Mouse (Mus musculus) G1E (cell line): ENCODE data around the gene Vmn2r6.

Experiments
- CTCF ChIP-seq: IDR thresholded peaks from 2 replicates; pipeline ENCODE4 v1.5.1; 2012; ENCODE audit warnings: low read depth, low read length, inconsistent platforms, mixed read lengths
- GATA1 ChIP-seq: IDR thresholded peaks from 2 replicates; pipeline ENCODE4 v1.6.1; 2012; ENCODE audit warnings: borderline replicate concordance, low read length, inconsistent platforms, mixed read lengths

DNA sequence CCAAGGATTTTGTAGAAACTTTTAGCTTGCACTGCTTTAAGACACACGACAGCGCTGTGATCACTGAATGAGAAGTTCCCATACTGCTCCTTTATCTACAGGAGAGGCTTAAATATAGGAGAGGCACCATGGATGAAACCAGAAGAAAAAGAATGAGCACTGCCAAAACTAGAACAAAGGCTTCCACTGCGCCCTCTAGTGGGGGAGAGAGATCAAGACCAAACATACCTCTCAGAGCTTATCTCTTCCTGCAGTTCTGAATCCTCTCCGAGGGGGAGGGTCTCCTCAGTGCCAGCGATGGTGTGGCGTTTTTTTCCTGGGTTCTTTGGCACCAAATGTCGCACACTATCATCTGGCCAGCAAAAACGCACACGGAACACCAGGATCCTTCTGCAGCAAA is 22.0 kb upstream of the Vmn2r6 start:
- TF ChIP-seq CTCF: peak; percentile 25; the same call in 1 of the 2 replicates
- no peak for TF ChIP-seq GATA1
